Mouse (Mus musculus) liver, embryonic 14.5 days (tissue): Measurements from ENCODE around the gene Baz2b. TPM values are rescaled to one million over a fixed set of nuclear protein-coding genes. Genes with fewer than 3 reads are reported as not detected.

Experiments
- ATAC-seq: fragments of 200-750 bp; cut with Nextera tagmentation; 2 replicates; pipeline ENCODE4 v1.8.0; 2017; ENCODE audit warnings: moderate number of reproducible peaks, mild to moderate bottlenecking, moderate library complexity; ENCODE audit not compliant: insufficient read depth
- DNase-seq, 3 experiments: peaks; one replicate each; pipeline ENCODE4 v3.0.0-alpha.2; 2012 to 2013; ENCODE audit warnings: low read depth in 3 of 3, low spot score in 3 of 3
- H3K27ac ChIP-seq: fragments of 300-500 bp; sonication (generic); 2 replicates; pipeline ENCODE4 v1.5.1; 2014; ENCODE audit warnings: moderate library complexity, mild to moderate bottlenecking, control low read depth, inconsistent platforms
- H3K27me3 ChIP-seq: fragments of 300-500 bp; sonication (generic); 2 replicates; pipeline ENCODE4 v1.6.1; 2014; ENCODE audit warnings: mild to moderate bottlenecking, low read length, moderate library complexity; ENCODE audit not compliant: control insufficient read depth, insufficient read depth
- H3K36me3 ChIP-seq: fragments of 300-500 bp; sonication (generic); replicated peaks from 2 replicates; pipeline ENCODE4 v1.6.1; 2014; ENCODE audit warnings: low read depth; ENCODE audit not compliant: control insufficient read depth, insufficient read depth
- H3K4me1 ChIP-seq, 2 experiments: fragments of 200-500 bp in 1 of 2; fragments of 300-500 bp in 1 of 2; sonication (generic) in 1 of 2; replicated peaks; 2 replicates each; pipeline ENCODE4 v1.6.1; 2012 to 2014; ENCODE audit warnings: antibody characterized with exemption in 1 of 2, inconsistent platforms in 1 of 2, low read length in 1 of 2; ENCODE audit not compliant: control insufficient read depth in 2 of 2, insufficient read depth in 2 of 2
- H3K4me2 ChIP-seq: fragments of 300-500 bp; sonication (generic); 2 replicates; pipeline ENCODE4 v1.6.1; 2014; ENCODE audit warnings: low read depth, mild to moderate bottlenecking, control low read depth, moderate library complexity
- H3K4me3 ChIP-seq, 2 experiments: fragments of 200-500 bp in 1 of 2; fragments of 300-500 bp in 1 of 2; sonication (generic) in 1 of 2; 2 replicates each; pipeline ENCODE4 v1.5.1; 2012 to 2014; ENCODE audit warnings: low read depth in 2 of 2, low read length in 2 of 2, mild to moderate bottlenecking in 2 of 2, control low read depth in 1 of 2, inconsistent platforms in 1 of 2, moderate library complexity in 1 of 2; ENCODE audit not compliant: insufficient read depth in 1 of 2
- H3K9ac ChIP-seq: fragments of 300-500 bp; sonication (generic); replicated peaks from 2 replicates; pipeline ENCODE4 v1.6.1; 2014; ENCODE audit warnings: mild to moderate bottlenecking, control low read depth, moderate library complexity
- H3K9me3 ChIP-seq: fragments of 300-500 bp; sonication (generic); 2 replicates; pipeline ENCODE4 v1.6.1; 2016; ENCODE audit warnings: low read length, mixed read lengths; ENCODE audit not compliant: control insufficient read depth
- CTCF ChIP-seq: IDR thresholded peaks from 2 replicates; pipeline ENCODE4 v1.5.1; 2016; ENCODE audit warnings: antibody characterized with exemption, low read depth, control low read depth
- EP300 ChIP-seq: IDR thresholded peaks from 2 replicates; pipeline ENCODE4 v1.6.1; 2016; ENCODE audit warnings: antibody characterized with exemption, low read depth
- WGBS: fragments of 180-500 bp; shearing (Covaris S2); extraction: QIAGEN DNeasy Blood & Tissue Kit; methylation state at CpG from one replicate; pipeline ENCODE4 v1.1.7; 2014; ENCODE audit not compliant: insufficient replicate concordance; 5-methylcytosine and 5-hydroxymethylcytosine counted together
- polyA plus RNA-seq, 2 experiments: library from polyadenylated mRNA; depleted of rRNA in 1 of 2; stranded (reverse) in 1 of 2; unstranded in 1 of 2; fragments of >200 nt; fragmentation: Nextera tagmentation in 1 of 2; extraction: Ambion mirVana in 1 of 2; gene quantifications; 2 replicates each; pipeline versions ENCODE4 v1.2.1 to v1.2.3; 2012 to 2014

The Baz2b gene
- polyA plus RNA-seq, 2 experiments = 9.1 to 11.0 TPM

DNA sequence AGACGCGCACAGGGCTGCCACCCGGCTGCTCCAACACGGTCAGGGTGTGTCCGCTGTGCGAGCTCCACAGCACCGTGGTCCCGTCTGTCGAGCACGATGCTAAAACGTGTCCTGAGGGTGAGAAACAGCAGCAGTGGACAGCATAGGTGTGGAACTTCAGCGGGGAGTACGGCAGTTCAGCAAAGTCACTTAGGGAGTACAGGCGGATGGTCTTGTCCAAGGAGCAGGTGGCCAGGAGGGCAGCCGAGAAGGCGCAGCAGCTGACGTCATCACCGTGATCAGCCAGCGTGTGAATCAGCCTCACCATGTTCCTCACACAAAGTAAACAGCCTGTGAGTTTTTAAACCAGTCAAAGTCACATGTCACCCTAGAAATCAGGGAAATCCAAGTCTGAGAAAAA, 331.4 kb downstream of the Baz2b start:
- no peak overlapping the region for H3K4me3 ChIP-seq
- H3K4me2 ChIP-seq = no peak overlapping the region
- H3K4me1 ChIP-seq = peaks cover 7 to 8% of the 10 kb centered on the region in 2 experiments
- DNase-seq = no peak
- no peak for TF ChIP-seq EP300
- H3K9me3 ChIP-seq = no peaks in the 10 kb centered on the region
- H3K27me3 ChIP-seq = no peaks in the 10 kb centered on the region
- ATAC-seq = no peak
- 83% methylated on average over 19 of the region's 19 CpGs for WGBS
- H3K9ac ChIP-seq = no peak overlapping the region
- no peak overlapping the region for H3K27ac ChIP-seq
- H3K36me3 ChIP-seq = no peaks in the 10 kb centered on the region

DNA sequence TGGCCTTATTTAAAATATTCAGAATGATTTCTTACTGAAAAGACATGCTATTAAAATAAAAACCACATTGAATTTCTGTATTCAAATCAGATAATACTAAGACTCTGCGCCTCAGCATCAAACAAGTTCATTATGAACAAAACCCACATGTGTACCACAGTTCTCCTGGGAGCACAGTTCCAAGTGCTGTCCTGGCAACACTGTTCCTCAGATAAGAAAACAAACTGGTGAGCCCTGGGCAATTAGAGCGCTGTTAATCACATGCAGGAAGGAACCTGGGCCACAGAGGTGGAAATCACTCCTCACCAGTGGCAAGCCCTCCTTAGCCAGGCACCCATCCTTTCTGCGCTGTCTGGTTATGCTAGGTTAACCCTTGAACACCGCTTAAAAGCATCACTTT, 332.3 kb downstream of the Baz2b start:
- TF ChIP-seq CTCF (no peak), EP300 (no peak)

GRCm38 (mm10) chr2:59876482-59876881, 333.2 kb downstream of the Baz2b start:
- no peak for DNase-seq
- no peaks in the 10 kb centered on the region for H3K9me3 ChIP-seq
- H3K27ac ChIP-seq = no peak overlapping the region
- H3K9ac ChIP-seq = no peak overlapping the region
- H3K4me3 ChIP-seq = no peak overlapping the region
- TF ChIP-seq EP300 (no peak), CTCF (no peak)
- H3K36me3 ChIP-seq = no peaks in the 10 kb centered on the region
- 78% methylated on average over 15 of the region's 15 CpGs for whole genome bisulfite sequencing
- no peaks in the 10 kb centered on the region for H3K27me3 ChIP-seq
- H3K4me1 ChIP-seq = peaks cover 1 to 2% of the 10 kb centered on the region in 2 experiments; a peak in 3 of 4 replicates
- H3K4me2 ChIP-seq = no peak overlapping the region
- no peak for ATAC-seq

More for the DNA sequence above, 332.3 kb downstream of the Baz2b start:
- ATAC-seq (no peak), DNase-seq (no peak)
- Histone ChIP-seq H3K9me3 (no peaks in the 10 kb centered on the region), H3K36me3 (no peaks in the 10 kb centered on the region), H3K4me3 (no peak overlapping the region), H3K4me1 (peaks cover 4 to 5% of the 10 kb centered on the region in 2 experiments; a peak in 3 of 4 replicates), H3K27me3 (no peaks in the 10 kb centered on the region), H3K27ac (no peak overlapping the region), H3K4me2 (no peak overlapping the region), H3K9ac (no peak overlapping the region)
- 66% methylated on average over 4 of the region's 4 CpGs for WGBS

- Histone ChIP-seq H3K27me3 (no peaks in the 10 kb centered on the region), H3K4me3 (no peak overlapping the region), H3K27ac (no peak overlapping the region), H3K4me1 (no peaks in the 10 kb centered on the region), H3K36me3 (no peaks in the 10 kb centered on the region), H3K9me3 (no peaks in the 10 kb centered on the region), H3K9ac (no peak overlapping the region), H3K4me2 (no peak overlapping the region)
- ATAC-seq (no peak), DNase-seq (no peak)
- TF ChIP-seq CTCF = no peak
- TF ChIP-seq EP300 = no peak
- WGBS = 71% methylated on average over 6 of the region's 6 CpGs
These were observed 339.1 kb downstream of the Baz2b start for GRCm38 (mm10) chr2:59870526-59870925.

DNA sequence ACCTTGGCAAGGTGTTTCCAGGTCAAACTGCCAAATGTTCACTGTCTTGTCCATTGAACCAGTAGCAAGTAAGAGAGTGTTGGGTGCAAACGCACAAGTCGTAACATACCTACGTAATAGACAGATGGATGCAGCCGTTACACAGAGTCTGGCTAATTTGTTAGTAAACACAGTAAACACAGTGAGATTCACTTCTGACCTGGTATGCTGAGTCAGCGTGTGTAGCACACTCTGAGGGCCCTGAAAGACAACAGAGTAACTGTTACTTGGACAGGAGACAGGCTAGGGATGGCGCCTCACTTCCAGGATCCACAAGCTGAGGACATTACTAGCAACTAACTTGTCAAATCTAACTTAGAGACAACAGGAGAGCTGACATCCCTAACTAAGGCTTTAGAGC, 347.0 kb downstream of the Baz2b start:
- no peaks in the 10 kb centered on the region for H3K36me3 ChIP-seq
- no peaks in the 10 kb centered on the region for H3K9me3 ChIP-seq
- no peak overlapping the region for H3K9ac ChIP-seq
- DNase-seq (no peak), ATAC-seq (no peak)
- no peaks in the 10 kb centered on the region for H3K4me1 ChIP-seq
- no peak overlapping the region for H3K4me2 ChIP-seq
- WGBS = 75% methylated on average over 6 of the region's 6 CpGs
- no peaks in the 10 kb centered on the region for H3K27me3 ChIP-seq
- no peak overlapping the region for H3K27ac ChIP-seq
- no peak overlapping the region for H3K4me3 ChIP-seq
- TF ChIP-seq EP300 (no peak), CTCF (no peak)
